Mouse (Mus musculus): ENCODE measurements around the gene Cd40lg. TPM values are rescaled to one million over a fixed set of nuclear protein-coding genes. Genes with fewer than 3 reads are reported as not detected.

The Cd40lg gene
- total and polyA plus RNA-seq, 2 experiments from 2014 or later: not detected

- no peaks in the 10 kb centered on the region for H3K4me1 ChIP-seq (ENCODE audit: insufficient read depth, low read length)
- no peak for TF ChIP-seq CTCF (IDR thresholded peaks at IDR 0.05)
- H3K4me2 ChIP-seq (ENCODE audit: low read depth, low read length, poor library complexity, severe bottlenecking): no peak overlapping the region
- no peaks in the 10 kb centered on the region for H3K36me3 ChIP-seq (ENCODE audit: insufficient read depth, low read length)
- ATAC-seq (ENCODE audit: low FRiP score) (no peak), DNase-seq (ENCODE audit: low spot score) (no peak)
- no peak overlapping the region for H3K9ac ChIP-seq (replicated peaks; ENCODE audit: low read length, poor library complexity, severe bottlenecking)
- WGBS: 82% methylated on average over 2 of the region's 2 CpGs
- H3K9me3 ChIP-seq (ENCODE audit: low read length): no peaks in the 10 kb centered on the region
- H3K27ac ChIP-seq (ENCODE audit: low read depth, low read length): no peak overlapping the region
- no peaks in the 10 kb centered on the region for H3K27me3 ChIP-seq (ENCODE audit: insufficient read depth, low read length)
- no peak overlapping the region for H3K4me3 ChIP-seq (ENCODE audit: low read depth, low read length)
These were observed 21.7 kb downstream of the Cd40lg start for GRCm38 (mm10) chrX:57233596-57233995.

- Histone ChIP-seq H3K4me2 (ENCODE audit: low read depth, low read length, poor library complexity, severe bottlenecking) (no peak overlapping the region), H3K4me3 (ENCODE audit: low read depth, low read length) (no peak overlapping the region), H3K9ac (replicated peaks; ENCODE audit: low read length, poor library complexity, severe bottlenecking) (no peak overlapping the region), H3K9me3 (ENCODE audit: low read length) (no peaks in the 10 kb centered on the region), H3K36me3 (ENCODE audit: insufficient read depth, low read length) (no peaks in the 10 kb centered on the region), H3K4me1 (ENCODE audit: insufficient read depth, low read length) (no peaks in the 10 kb centered on the region), H3K27ac (ENCODE audit: low read depth, low read length) (no peak overlapping the region), H3K27me3 (ENCODE audit: insufficient read depth, low read length) (no peaks in the 10 kb centered on the region)
- DNase-seq (ENCODE audit: low spot score): no peak
- TF ChIP-seq CTCF (IDR thresholded peaks at IDR 0.05): peak; percentile 34
- WGBS: 68% methylated on average over 4 of the region's 4 CpGs
- no peak for ATAC-seq (ENCODE audit: low FRiP score)
These were observed 24.0 kb downstream of the Cd40lg start for GRCm38 (mm10) chrX:57235982-57236381.

GRCm38 (mm10) chrX:57238572-57238971, 26.6 kb downstream of the Cd40lg start:
- ATAC-seq (ENCODE audit: low FRiP score): no peak
- 80% methylated on average over 3 of the region's 3 CpGs for WGBS

GRCm38 (mm10) chrX:57253329-57254055, 41.5 kb downstream of the Cd40lg start:
- H3K9ac ChIP-seq (replicated peaks; ENCODE audit: low read length, poor library complexity, severe bottlenecking): no peak overlapping the region
- H3K36me3 ChIP-seq (ENCODE audit: insufficient read depth, low read length): no peaks in the 10 kb centered on the region
- H3K27me3 ChIP-seq (ENCODE audit: insufficient read depth, low read length): no peaks in the 10 kb centered on the region
- no peak overlapping the region for H3K27ac ChIP-seq (ENCODE audit: low read depth, low read length)
- WGBS: 68% methylated on average over 7 of the region's 7 CpGs
- TF ChIP-seq CTCF (IDR thresholded peaks at IDR 0.05): no peak
- no peak for DNase-seq (ENCODE audit: low spot score)
- no peaks in the 10 kb centered on the region for H3K4me1 ChIP-seq (ENCODE audit: insufficient read depth, low read length)
- no peak for ATAC-seq (ENCODE audit: low FRiP score)
- no peaks in the 10 kb centered on the region for H3K9me3 ChIP-seq (ENCODE audit: low read length)
- H3K4me3 ChIP-seq (ENCODE audit: low read depth, low read length): no peak overlapping the region
- no peak overlapping the region for H3K4me2 ChIP-seq (ENCODE audit: low read depth, low read length, poor library complexity, severe bottlenecking)

More at GRCm38 (mm10) chrX:57238572-57238971, 26.6 kb downstream of the Cd40lg start:
- Histone ChIP-seq H3K27ac (ENCODE audit: low read depth, low read length) (no peak overlapping the region), H3K27me3 (ENCODE audit: insufficient read depth, low read length) (no peaks in the 10 kb centered on the region), H3K9ac (replicated peaks; ENCODE audit: low read length, poor library complexity, severe bottlenecking) (no peak overlapping the region), H3K4me3 (ENCODE audit: low read depth, low read length) (no peak overlapping the region), H3K9me3 (ENCODE audit: low read length) (no peaks in the 10 kb centered on the region), H3K4me2 (ENCODE audit: low read depth, low read length, poor library complexity, severe bottlenecking) (no peak overlapping the region), H3K36me3 (ENCODE audit: insufficient read depth, low read length) (no peaks in the 10 kb centered on the region), H3K4me1 (ENCODE audit: insufficient read depth, low read length) (no peaks in the 10 kb centered on the region)
- TF ChIP-seq CTCF (IDR thresholded peaks at IDR 0.05): no peak
- no peak for DNase-seq (ENCODE audit: low spot score)

- Histone ChIP-seq H3K27ac (ENCODE audit: low read depth, low read length) (no peak overlapping the region), H3K4me3 (ENCODE audit: low read depth, low read length) (no peak overlapping the region), H3K9me3 (ENCODE audit: low read length) (no peaks in the 10 kb centered on the region), H3K36me3 (ENCODE audit: insufficient read depth, low read length) (no peaks in the 10 kb centered on the region), H3K27me3 (ENCODE audit: insufficient read depth, low read length) (no peaks in the 10 kb centered on the region), H3K4me1 (ENCODE audit: insufficient read depth, low read length) (no peaks in the 10 kb centered on the region), H3K9ac (replicated peaks; ENCODE audit: low read length, poor library complexity, severe bottlenecking) (no peak overlapping the region), H3K4me2 (ENCODE audit: low read depth, low read length, poor library complexity, severe bottlenecking) (no peak overlapping the region)
- ATAC-seq (ENCODE audit: low FRiP score) (no peak), DNase-seq (ENCODE audit: low spot score) (peak; percentile 29)
- WGBS: 55% methylated on average over 2 of the region's 2 CpGs
- TF ChIP-seq CTCF (IDR thresholded peaks at IDR 0.05): peak; percentile 75
These were observed 48.8 kb downstream of the Cd40lg start for GRCm38 (mm10) chrX:57260744-57261143.

- Histone ChIP-seq H3K27me3 (ENCODE audit: insufficient read depth, low read length) (no peaks in the 10 kb centered on the region), H3K4me2 (ENCODE audit: low read depth, low read length, poor library complexity, severe bottlenecking) (no peak overlapping the region), H3K27ac (ENCODE audit: low read depth, low read length) (no peak overlapping the region), H3K9ac (replicated peaks; ENCODE audit: low read length, poor library complexity, severe bottlenecking) (no peak overlapping the region), H3K4me3 (ENCODE audit: low read depth, low read length) (no peak overlapping the region), H3K4me1 (ENCODE audit: insufficient read depth, low read length) (no peaks in the 10 kb centered on the region), H3K9me3 (ENCODE audit: low read length) (no peaks in the 10 kb centered on the region), H3K36me3 (ENCODE audit: insufficient read depth, low read length) (no peaks in the 10 kb centered on the region)
- WGBS: 84% methylated on average over 4 of the region's 4 CpGs
- no peak for TF ChIP-seq CTCF (IDR thresholded peaks at IDR 0.05)
- ATAC-seq (ENCODE audit: low FRiP score) (no peak), DNase-seq (ENCODE audit: low spot score) (no peak)
These were observed 51.6 kb downstream of the Cd40lg start for GRCm38 (mm10) chrX:57263515-57263914.

Other genes starting within 250 kb of the Cd40lg start
- gene Brs3, start 169.1 kb upstream of the Cd40lg start, total RNA-seq (2014; rRNA removed): 0.11 and 0.42 TPM in 2 replicates
- 0.56 and 0.65 TPM in 2 replicates for gene Brs3, start 169.1 kb upstream of the Cd40lg start, polyA plus RNA-seq (2015; fragmentation: Nextera tagmentation; extraction: Ambion mirVana)
- 40.8 and 43.3 TPM in 2 replicates for gene Htatsf1, start 158.6 kb upstream of the Cd40lg start, total RNA-seq (2014; rRNA removed)
- 81.1 and 89.2 TPM in 2 replicates for gene Htatsf1, start 158.6 kb upstream of the Cd40lg start, polyA plus RNA-seq (2015; fragmentation: Nextera tagmentation; extraction: Ambion mirVana)
- not detected in 2 replicates for gene Vgll1, start 124.0 kb upstream of the Cd40lg start, total RNA-seq (2014; rRNA removed)
- gene Vgll1, start 124.0 kb upstream of the Cd40lg start, polyA plus RNA-seq (2015; fragmentation: Nextera tagmentation; extraction: Ambion mirVana): not detected in 2 replicates
- gene Arhgef6, start 126.6 kb downstream of the Cd40lg start, total RNA-seq (2014; rRNA removed): 8.9 and 11.6 TPM in 2 replicates
- gene Arhgef6, start 126.6 kb downstream of the Cd40lg start, polyA plus RNA-seq (2015; fragmentation: Nextera tagmentation; extraction: Ambion mirVana): 4.8 and 5.0 TPM in 2 replicates
- gene Rbmx, start 180.9 kb downstream of the Cd40lg start, total RNA-seq (2014; rRNA removed): 115 and 141 TPM in 2 replicates
- 103 and 109 TPM in 2 replicates for gene Rbmx, start 180.9 kb downstream of the Cd40lg start, polyA plus RNA-seq (2015; fragmentation: Nextera tagmentation; extraction: Ambion mirVana)
- gene Gm364, start 197.0 kb downstream of the Cd40lg start, total RNA-seq (2014; rRNA removed): not detected in 2 replicates
- gene Gm364, start 197.0 kb downstream of the Cd40lg start, polyA plus RNA-seq (2015; fragmentation: Nextera tagmentation; extraction: Ambion mirVana): not detected in 2 replicates

All from midbrain, postnatal 0 days (tissue).